Mouse (Mus musculus): ENCODE measurements around the gene Nr1h4.

DNA sequence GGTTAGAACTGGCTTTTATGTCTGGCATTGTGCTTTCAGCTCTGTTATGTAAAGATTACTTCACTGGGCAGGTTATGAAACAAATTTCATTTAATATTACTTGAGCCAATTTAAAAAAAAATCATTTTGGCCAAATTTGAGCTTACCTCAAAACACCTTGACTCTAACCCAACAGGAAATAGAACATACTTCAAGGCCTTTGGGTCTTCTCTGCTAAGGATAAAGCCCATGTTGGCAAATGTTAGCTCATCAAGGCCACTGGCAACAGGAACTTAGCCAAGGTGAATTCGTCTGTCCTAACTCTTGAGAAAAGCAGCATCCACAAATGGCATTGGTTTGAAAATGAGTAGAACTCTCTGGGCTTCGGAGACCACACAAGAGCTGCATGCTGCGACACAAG is 43.1 kb downstream of the Nr1h4 start:
- TF ChIP-seq CTCF (IDR thresholded peaks at IDR 0.05; ENCODE audit: extremely low read depth, insufficient read depth, insufficient read length, insufficient replicate concordance) = no peak
- TF ChIP-seq POLR2A (IDR thresholded peaks at IDR 0.05; ENCODE audit: low read depth, low read length) = no peak

Measured in spleen, adult 2 months (tissue).